Mouse (Mus musculus) cerebellum, adult 18-20 months (tissue): Measurements from ENCODE around the gene Mios.

Experiments used
- DNase-seq, 2 experiments: peaks; one replicate each; pipeline ENCODE4 v3.0.0; 2021

The Mios gene

DNA sequence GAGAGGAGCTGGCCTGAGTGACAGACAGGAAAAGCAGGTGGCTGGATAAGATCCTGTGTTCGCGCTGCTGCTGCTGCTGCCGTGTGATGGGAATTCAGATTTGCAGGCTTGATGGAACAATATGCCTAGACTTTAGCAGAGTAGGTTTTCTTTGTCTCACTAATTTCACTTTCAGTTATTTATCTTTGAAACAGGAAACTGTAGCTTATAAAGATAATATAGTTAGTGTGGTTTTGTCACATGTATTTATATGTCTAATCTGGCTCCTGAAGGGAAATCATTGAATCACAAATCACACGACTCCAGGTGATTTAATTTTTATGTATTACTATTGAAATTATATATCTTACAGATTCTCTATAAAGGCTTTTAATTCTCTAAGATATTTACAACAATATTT lies 74.2 kb downstream of the Mios start:
- DNase-seq: no peak

GRCm38 (mm10) chr6:8285401-8285960 lies 76.5 kb downstream of the Mios start:
- no peak for DNase-seq
